Mouse (Mus musculus): ENCODE data around the gene Plekhh2.

- no peak for TF ChIP-seq CTCF (IDR thresholded peaks at IDR 0.05; ENCODE audit: low read depth)
- TF ChIP-seq EP300 (IDR thresholded peaks at IDR 0.05; ENCODE audit: low read depth), result no peak
Measured at GRCm38 (mm10) chr17:84497026-84497425, 14.7 kb upstream of the Plekhh2 start.

All from liver, embryonic 14.5 days (tissue).